Mouse (Mus musculus): ENCODE measurements around the gene Scd2. TPM values are rescaled to one million over a fixed set of nuclear protein-coding genes. Genes with fewer than 3 reads are reported as not detected.

The Scd2 gene
- total RNA-seq, 2 experiments from 2014 or later = 9.4 to 18.9 TPM

DNA sequence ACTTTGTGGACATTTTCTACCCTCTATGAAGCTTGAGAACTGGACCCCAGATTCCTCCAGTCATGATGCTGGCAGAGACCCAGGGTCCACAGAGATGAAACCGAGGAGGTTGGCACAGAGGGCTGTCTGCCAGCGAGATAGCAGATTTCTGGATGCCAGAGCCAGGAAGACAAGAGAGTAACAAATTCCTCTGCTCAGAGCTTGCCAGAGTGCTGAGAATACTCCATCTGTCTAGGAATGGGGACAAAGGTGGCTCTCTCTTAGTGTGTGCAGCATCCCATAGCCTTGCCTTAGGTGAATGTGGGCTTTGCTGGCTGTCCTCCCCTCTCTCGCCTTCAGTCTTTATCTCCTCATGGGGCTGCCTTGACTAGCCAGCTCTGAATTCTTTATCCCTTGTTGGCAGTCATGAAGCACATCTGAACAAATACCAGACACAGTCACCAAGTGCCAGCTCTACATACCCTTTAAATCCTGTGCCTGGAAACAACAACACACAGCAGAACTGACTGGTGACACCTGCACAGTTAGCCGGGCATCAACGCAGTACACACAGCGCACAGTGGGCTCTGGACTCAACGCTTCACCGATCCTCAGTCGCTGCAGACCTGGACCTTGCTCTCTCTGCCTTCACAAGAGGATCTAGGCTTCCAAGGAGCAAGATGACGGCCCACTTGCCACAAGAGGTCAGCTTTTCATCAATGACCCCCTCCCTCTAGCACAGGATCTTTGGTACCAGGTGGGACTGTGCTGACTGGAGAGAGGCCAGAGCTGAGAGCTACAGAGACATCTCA, 39.6 kb downstream of the Scd2 start, which contains the start of gene Scd4:
Gene Scd4 (plus strand): TSS at position 260 of the 791 bp plus-strand sequence.
- ATAC-seq (replicated peaks; ENCODE audit: low FRiP score, poor library complexity, severe bottlenecking) = no peak

GRCm38 (mm10) chr19:44333991-44334390, 40.5 kb downstream of the Scd2 start:
- no peak for ATAC-seq (replicated peaks; ENCODE audit: low FRiP score, poor library complexity, severe bottlenecking)

DNA sequence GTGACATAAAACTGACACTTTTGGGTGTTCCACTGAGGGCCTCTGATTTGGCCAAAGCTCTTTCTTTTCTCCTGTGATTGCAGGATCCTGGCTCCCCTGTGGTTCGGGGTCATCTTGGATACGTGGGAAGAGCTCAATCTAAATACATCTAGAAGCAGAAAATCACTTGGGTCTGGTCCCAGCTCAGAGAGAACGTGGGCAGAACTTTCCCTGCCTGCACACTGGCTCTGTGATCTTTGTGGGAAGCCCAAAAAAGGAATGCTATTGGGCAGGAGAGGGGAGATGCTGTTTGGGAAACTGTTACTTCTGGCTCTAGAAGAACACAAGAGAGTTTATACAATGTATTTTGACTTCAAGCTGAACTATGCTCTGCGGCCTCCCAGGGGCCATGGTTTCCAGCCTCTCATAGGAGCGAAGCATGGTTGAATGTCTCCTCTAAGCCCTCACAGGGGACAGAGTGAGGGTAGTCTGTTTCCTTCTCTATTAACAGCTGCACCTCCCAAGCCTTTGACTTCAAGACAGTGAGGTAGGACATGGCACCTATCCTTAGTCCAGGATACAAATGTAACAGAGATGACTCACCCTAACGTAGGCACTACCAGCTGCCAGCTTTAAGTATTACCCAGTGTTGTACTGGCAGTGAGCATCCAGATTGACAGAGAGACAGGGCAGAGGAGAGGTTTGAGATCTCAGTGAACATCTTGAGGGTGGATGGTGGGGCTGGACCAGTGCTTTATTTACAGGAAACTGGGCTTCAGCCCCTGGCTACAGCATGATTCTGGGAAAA, 42.6 kb downstream of the Scd2 start:
- ATAC-seq (replicated peaks; ENCODE audit: low FRiP score, poor library complexity, severe bottlenecking) = no peak

- ATAC-seq (replicated peaks; ENCODE audit: low FRiP score, poor library complexity, severe bottlenecking) = no peak
Observed at GRCm38 (mm10) chr19:44349689-44350088, 56.2 kb downstream of the Scd2 start.

GRCm38 (mm10) chr19:44351756-44352155, 58.3 kb downstream of the Scd2 start:
- no peak for ATAC-seq (replicated peaks; ENCODE audit: low FRiP score, poor library complexity, severe bottlenecking)

Other genes with a start within 250 kb of the Scd2 start
- 6.3 and 10.5 TPM in 2 replicates for gene Erlin1, start 223.9 kb upstream of the Scd2 start, total RNA-seq (2015; ENCODE audit: low replicate concordance)
- 1.9 and 2.7 TPM in 2 replicates for gene Erlin1, start 223.9 kb upstream of the Scd2 start, total RNA-seq (2017; ENCODE audit: low replicate concordance)
- gene Chuk, start 186.2 kb upstream of the Scd2 start, total RNA-seq (2015; ENCODE audit: low replicate concordance) = 37.1 and 52.8 TPM in 2 replicates
- gene Chuk, start 186.2 kb upstream of the Scd2 start, total RNA-seq (2017; ENCODE audit: low replicate concordance) = 64.1 and 90.7 TPM in 2 replicates
- gene Cwf19l1, start 157.8 kb upstream of the Scd2 start, total RNA-seq (2015; ENCODE audit: low replicate concordance) = 5.4 and 23.1 TPM in 2 replicates
- 4.1 and 8.6 TPM in 2 replicates for gene Cwf19l1, start 157.8 kb upstream of the Scd2 start, total RNA-seq (2017; ENCODE audit: low replicate concordance)
- gene Bloc1s2, start 147.2 kb upstream of the Scd2 start, total RNA-seq (2015; ENCODE audit: low replicate concordance) = 32.1 and 50.7 TPM in 2 replicates
- 8.8 and 13.7 TPM in 2 replicates for gene Bloc1s2, start 147.2 kb upstream of the Scd2 start, total RNA-seq (2017; ENCODE audit: low replicate concordance)
- not detected in 2 replicates for gene Pkd2l1, start 101.2 kb upstream of the Scd2 start, total RNA-seq (2015; ENCODE audit: low replicate concordance)
- gene Pkd2l1, start 101.2 kb upstream of the Scd2 start, total RNA-seq (2017; ENCODE audit: low replicate concordance) = not detected in 2 replicates
- not detected in 2 replicates for gene Scd3, start 90.4 kb upstream of the Scd2 start, total RNA-seq (2015; ENCODE audit: low replicate concordance)
- gene Scd3, start 90.4 kb upstream of the Scd2 start, total RNA-seq (2017; ENCODE audit: low replicate concordance) = not detected in 2 replicates
- gene Scd4, start 39.4 kb downstream of the Scd2 start, total RNA-seq (2015; ENCODE audit: low replicate concordance) = not detected in 2 replicates
- gene Scd4, start 39.4 kb downstream of the Scd2 start, total RNA-seq (2017; ENCODE audit: low replicate concordance) = 2.1 TPM in 1 of 2 replicates, not detected in the other
- 29.2 and 33.1 TPM in 2 replicates for gene Scd1, start 114.2 kb downstream of the Scd2 start, total RNA-seq (2015; ENCODE audit: low replicate concordance)
- 9.8 and 17.3 TPM in 2 replicates for gene Scd1, start 114.2 kb downstream of the Scd2 start, total RNA-seq (2017; ENCODE audit: low replicate concordance)
- not detected in 2 replicates for gene Wnt8b, start 199.8 kb downstream of the Scd2 start, total RNA-seq (2015; ENCODE audit: low replicate concordance)
- gene Wnt8b, start 199.8 kb downstream of the Scd2 start, total RNA-seq (2017; ENCODE audit: low replicate concordance) = not detected in 2 replicates